Mouse (Mus musculus) megakaryocyte, embryonic 14.5 days (primary cell): ENCODE results near the gene Ncor1.

Experiments used
- FLI1 ChIP-seq: IDR thresholded peaks from 2 replicates; pipeline ENCODE4 v1.6.1; 2012; ENCODE audit warnings: low read length, inconsistent platforms, mixed read lengths
- GATA1 ChIP-seq: IDR thresholded peaks from 3 replicates; pipeline ENCODE4 v1.6.1; 2012; ENCODE audit warnings: mixed read lengths, low read length, inconsistent platforms, borderline replicate concordance

DNA sequence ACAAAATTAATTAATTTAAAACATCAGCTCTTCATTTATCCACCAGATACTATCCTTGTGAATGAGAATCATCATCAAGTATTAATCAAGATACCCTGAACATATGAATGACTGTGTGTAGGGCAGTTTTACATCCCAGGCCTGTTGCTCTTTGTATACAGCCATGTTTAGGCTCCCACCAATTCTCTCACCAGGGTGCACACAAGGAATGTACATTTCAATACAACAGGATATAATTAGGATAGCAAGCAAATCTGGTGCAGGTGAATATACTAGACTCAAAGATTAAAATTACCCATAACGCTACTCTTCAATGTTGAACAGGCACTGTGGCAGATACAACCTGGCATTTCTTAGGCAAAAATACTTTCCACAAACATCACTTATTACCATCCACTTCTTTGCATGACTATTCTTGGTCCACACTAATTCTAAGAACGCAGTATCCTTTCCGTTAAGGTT, 2.3 kb downstream of the Ncor1 start:
- TF ChIP-seq GATA1: no peak
- no peak for TF ChIP-seq FLI1
